Mouse (Mus musculus) kidney, embryonic 15.5 days (tissue): ENCODE data around the gene Fcer1g. TPM values are rescaled to one million over a fixed set of nuclear protein-coding genes. Genes with fewer than 3 reads are reported as not detected.

Experiments
- ATAC-seq: fragments of 200-750 bp; cut with Nextera tagmentation; replicated peaks from 2 replicates; pipeline ENCODE4 v1.8.0; 2017; ENCODE audit warnings: moderate TSS enrichment; ENCODE audit not compliant: low FRiP score
- H3K27ac ChIP-seq: fragments of 300-500 bp; sonication (generic); 2 replicates; pipeline ENCODE4 v1.5.1; 2015; ENCODE audit warnings: mild to moderate bottlenecking, inconsistent platforms
- H3K27me3 ChIP-seq: fragments of 300-500 bp; sonication (generic); 2 replicates; pipeline ENCODE4 v1.6.1; 2015; ENCODE audit warnings: inconsistent platforms
- H3K36me3 ChIP-seq: fragments of 300-500 bp; sonication (generic); 2 replicates; pipeline ENCODE4 v1.6.1; 2015; ENCODE audit warnings: inconsistent platforms
- H3K4me1 ChIP-seq: fragments of 300-500 bp; sonication (generic); 2 replicates; pipeline ENCODE4 v1.6.1; 2015; ENCODE audit warnings: inconsistent platforms
- H3K4me2 ChIP-seq: fragments of 300-500 bp; sonication (generic); 2 replicates; pipeline ENCODE4 v1.6.1; 2015; ENCODE audit warnings: moderate library complexity, mild to moderate bottlenecking, inconsistent platforms
- H3K4me3 ChIP-seq: fragments of 300-500 bp; sonication (generic); replicated peaks from 2 replicates; pipeline ENCODE4 v1.5.1; 2015; ENCODE audit warnings: mild to moderate bottlenecking, inconsistent platforms
- H3K9ac ChIP-seq: fragments of 300-500 bp; sonication (generic); 2 replicates; pipeline ENCODE4 v1.6.1; 2015; ENCODE audit warnings: mild to moderate bottlenecking, inconsistent platforms
- H3K9me3 ChIP-seq: fragments of 300-500 bp; sonication (generic); replicated peaks from 2 replicates; pipeline ENCODE4 v1.6.1; 2016; ENCODE audit warnings: inconsistent platforms
- WGBS: fragments of 180-500 bp; shearing (Covaris S2); methylation state at CpG from one replicate; pipeline ENCODE4 v1.1.7; 2015; ENCODE audit warnings: mixed read lengths; 5-methylcytosine and 5-hydroxymethylcytosine counted together
- polyA plus RNA-seq: library from polyadenylated mRNA; unstranded; fragments of >200 nt; fragmentation: Nextera tagmentation; extraction: Ambion mirVana; gene quantifications from 2 replicates; pipeline ENCODE4 v1.2.1, GENCODE M21; 2015

The Fcer1g gene
- polyA plus RNA-seq, 1 experiment from 2014 or later: 36.9 TPM

- H3K9me3 ChIP-seq: no peaks in the 10 kb centered on the region
- peaks cover 27% of the 10 kb centered on the region for H3K27me3 ChIP-seq
- 100% methylated on average over 1 of the region's 1 CpGs for WGBS
- peaks cover 6% of the 10 kb centered on the region for H3K4me1 ChIP-seq
- no peak overlapping the region for H3K27ac ChIP-seq
- no peak overlapping the region for H3K4me2 ChIP-seq
- H3K9ac ChIP-seq: no peak overlapping the region
- H3K36me3 ChIP-seq: no peaks in the 10 kb centered on the region
- H3K4me3 ChIP-seq: no peak overlapping the region
- no peak for ATAC-seq
These were observed 33.4 kb downstream of the Fcer1g start for GRCm38 (mm10) chr1:171200769-171201168.

- Histone ChIP-seq H3K4me2 (no peak overlapping the region), H3K27me3 (peaks cover 39% of the 10 kb centered on the region), H3K9me3 (no peaks in the 10 kb centered on the region), H3K36me3 (no peaks in the 10 kb centered on the region), H3K27ac (no peak overlapping the region), H3K4me3 (no peak overlapping the region), H3K9ac (no peak overlapping the region), H3K4me1 (peaks cover 14% of the 10 kb centered on the region)
- WGBS: 42% methylated on average over 1 of the region's 1 CpGs
- ATAC-seq: no peak
These were observed 34.6 kb downstream of the Fcer1g start for GRCm38 (mm10) chr1:171199532-171199931.

GRCm38 (mm10) chr1:171195887-171196397 is 38.2 kb downstream of the Fcer1g start, which contains the start of gene Pcp4l1:
Gene Pcp4l1 (minus strand): TSS chr1:171196268.
- H3K27me3 ChIP-seq: peaks cover 74% of the 10 kb centered on the region
- H3K36me3 ChIP-seq: no peaks in the 10 kb centered on the region
- peak within 1 kb of the TSS; percentile 42 for H3K9ac ChIP-seq
- H3K4me2 ChIP-seq: peak within 1 kb of the TSS; percentile 96
- WGBS: 0% methylated on average over 33 of the region's 33 CpGs
- peak; percentile 84 for ATAC-seq
- peak within 1 kb of the TSS; percentile 53 for H3K4me3 ChIP-seq
- H3K27ac ChIP-seq: no peak within 1 kb of the TSS
- no peaks in the 10 kb centered on the region for H3K9me3 ChIP-seq
- peaks cover 30% of the 10 kb centered on the region for H3K4me1 ChIP-seq

DNA sequence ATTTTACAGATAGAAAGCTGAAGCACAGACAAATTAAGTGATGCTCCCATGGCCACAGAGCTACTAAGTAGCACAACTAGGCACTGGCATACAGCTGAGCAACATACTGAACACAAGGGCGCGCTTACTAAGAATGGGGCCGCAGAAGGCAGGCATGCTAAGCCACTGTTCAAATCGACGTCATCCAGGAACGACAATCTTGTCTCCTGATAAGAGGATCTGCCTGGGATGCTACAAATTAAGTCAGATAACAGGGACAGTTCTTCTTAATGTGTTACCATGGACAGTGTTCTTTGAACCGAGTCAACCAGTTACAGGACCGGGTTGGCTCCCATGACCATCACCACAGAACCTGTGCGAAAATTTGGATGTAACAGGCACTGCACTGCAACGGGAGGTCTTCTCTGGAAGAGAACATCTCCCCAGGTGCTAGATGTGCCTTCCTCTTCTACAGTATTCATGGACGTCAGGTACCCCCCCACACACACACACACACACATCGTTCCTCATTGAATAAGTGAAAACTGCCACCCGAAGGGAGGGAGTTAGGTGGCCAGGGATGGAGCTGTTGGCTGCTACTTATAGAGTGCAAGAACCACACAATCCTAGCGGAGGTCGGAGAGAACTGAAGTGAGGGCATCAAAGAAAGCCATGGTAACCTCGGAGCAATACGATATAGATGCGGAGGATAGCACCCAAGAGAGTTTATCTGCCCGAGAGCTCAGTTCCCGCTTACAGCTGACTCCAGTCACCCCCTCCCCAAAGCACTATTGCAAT is 38.9 kb downstream of the Fcer1g start:
- Histone ChIP-seq H3K36me3 (no peaks in the 10 kb centered on the region), H3K27me3 (peaks cover 79% of the 10 kb centered on the region), H3K9me3 (no peaks in the 10 kb centered on the region), H3K4me3 (peak overlapping the region; percentile 53), H3K27ac (no peak overlapping the region), H3K9ac (0 out of 2 replicates have a peak overlapping the region, but pooled peaks have one; percentile 42), H3K4me2 (peak overlapping the region; percentile 96), H3K4me1 (peaks cover 30% of the 10 kb centered on the region)
- no peak for ATAC-seq
- WGBS: 9% methylated on average over 20 of the region's 20 CpGs

GRCm38 (mm10) chr1:171193911-171194830 is 40.0 kb downstream of the Fcer1g start:
- Histone ChIP-seq H3K36me3 (no peaks in the 10 kb centered on the region), H3K4me3 (no peak overlapping the region), H3K9me3 (no peaks in the 10 kb centered on the region), H3K4me1 (peaks cover 38% of the 10 kb centered on the region), H3K27me3 (peaks cover 79% of the 10 kb centered on the region), H3K4me2 (peak overlapping the region; percentile 60), H3K9ac (no peak overlapping the region), H3K27ac (no peak overlapping the region)
- no peak for ATAC-seq
- WGBS: 28% methylated on average over 11 of the region's 11 CpGs

- ATAC-seq: peak; percentile 65
- no peaks in the 10 kb centered on the region for H3K36me3 ChIP-seq
- H3K27me3 ChIP-seq: peaks cover 76% of the 10 kb centered on the region
- H3K9ac ChIP-seq: peak overlapping the region; percentile 41
- peak overlapping the region; percentile 60 for H3K4me2 ChIP-seq
- 5% methylated on average over 18 of the region's 18 CpGs for WGBS
- H3K4me1 ChIP-seq: peaks cover 42% of the 10 kb centered on the region
- H3K27ac ChIP-seq: no peak overlapping the region
- peak overlapping the region; percentile 31 for H3K4me3 ChIP-seq
- H3K9me3 ChIP-seq: no peaks in the 10 kb centered on the region
These were observed 40.9 kb downstream of the Fcer1g start for GRCm38 (mm10) chr1:171193093-171193840.

DNA sequence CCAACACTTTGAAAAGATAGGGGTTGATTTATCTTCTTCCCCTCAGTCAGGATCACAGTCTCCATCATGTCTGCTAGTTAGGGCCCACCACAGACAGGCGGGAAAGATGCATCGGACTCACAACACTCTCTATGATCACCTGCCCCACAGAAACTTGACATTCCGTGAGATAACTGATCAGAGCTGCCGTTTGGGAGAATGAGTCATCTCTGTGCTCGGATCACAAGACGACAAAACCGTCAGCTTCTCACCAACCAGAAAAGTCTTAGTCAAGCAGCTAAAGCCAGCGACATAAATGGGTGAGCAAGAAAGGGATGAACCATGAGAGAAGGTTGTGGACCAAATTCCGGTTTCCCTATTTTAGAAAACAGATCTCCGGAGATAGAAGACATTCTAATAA is 41.9 kb downstream of the Fcer1g start:
- Histone ChIP-seq H3K4me3 (no peak overlapping the region), H3K9me3 (no peaks in the 10 kb centered on the region), H3K4me1 (peaks cover 42% of the 10 kb centered on the region), H3K27ac (no peak overlapping the region), H3K4me2 (no peak overlapping the region), H3K27me3 (peaks cover 67% of the 10 kb centered on the region), H3K36me3 (no peaks in the 10 kb centered on the region), H3K9ac (no peak overlapping the region)
- ATAC-seq: no peak
- WGBS: 41% methylated on average over 10 of the region's 10 CpGs

DNA sequence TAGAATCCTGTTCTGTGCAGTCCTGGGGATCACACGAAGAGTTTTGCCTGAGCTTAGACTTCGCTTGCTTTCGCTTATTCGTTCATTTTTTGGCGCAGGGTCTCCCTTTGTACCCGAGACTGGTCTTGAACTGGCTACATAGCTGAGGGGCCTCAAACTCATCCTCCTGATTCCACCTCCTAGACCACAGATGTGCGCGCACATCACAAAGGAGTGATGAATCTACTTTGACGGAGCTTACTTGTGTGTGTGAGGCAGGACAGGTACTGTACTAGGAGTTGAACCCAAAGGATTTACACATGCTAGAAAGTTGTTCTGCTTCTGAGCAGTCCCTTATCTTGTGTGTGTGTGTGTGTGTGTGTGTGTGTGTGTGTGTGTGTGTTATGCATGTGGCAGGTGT is 43.3 kb downstream of the Fcer1g start:
- peaks cover 36% of the 10 kb centered on the region for H3K4me1 ChIP-seq
- 96% methylated on average over 9 of the region's 9 CpGs for WGBS

DNA sequence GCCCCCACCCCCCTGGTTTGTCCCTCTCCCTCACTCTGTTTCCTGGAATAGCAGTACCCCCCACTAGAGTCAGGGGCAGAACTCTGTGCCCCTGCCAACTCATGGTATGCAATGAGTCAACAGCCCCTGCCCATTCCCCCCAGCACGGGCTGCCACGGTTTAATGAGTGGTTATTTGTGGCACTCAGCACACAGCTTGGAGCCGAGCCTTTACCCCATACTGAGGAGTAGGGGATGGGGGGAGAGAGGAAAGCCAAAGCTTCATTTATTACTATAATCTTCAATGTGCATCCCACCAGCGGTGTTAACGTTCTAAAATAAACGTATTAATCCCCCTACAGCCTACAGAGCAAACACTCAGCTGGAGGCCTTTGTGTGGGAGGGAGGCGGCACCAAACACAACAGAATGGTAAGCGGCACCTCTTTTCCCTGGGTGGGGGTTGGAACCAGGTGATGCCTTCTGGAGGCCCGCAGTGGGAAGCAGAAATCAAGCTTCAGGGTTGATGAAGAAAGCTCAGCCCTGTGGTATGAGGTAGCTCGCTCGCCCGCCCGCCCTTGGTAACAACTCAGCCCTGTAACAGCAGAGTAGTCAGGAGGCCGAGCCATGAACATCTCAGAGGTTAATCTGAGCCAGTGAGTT is 44.6 kb downstream of the Fcer1g start:
- Histone ChIP-seq H3K4me1 (peaks cover 28% of the 10 kb centered on the region), H3K9ac (no peak overlapping the region), H3K4me3 (no peak overlapping the region), H3K4me2 (no peak overlapping the region), H3K36me3 (no peaks in the 10 kb centered on the region), H3K9me3 (no peaks in the 10 kb centered on the region), H3K27me3 (peaks cover 40% of the 10 kb centered on the region), H3K27ac (0 out of 2 replicates have a peak overlapping the region, but pooled peaks have one; percentile 7)
- 47% methylated on average over 14 of the region's 14 CpGs for WGBS
- ATAC-seq: no peak

More for the DNA sequence above, 43.3 kb downstream of the Fcer1g start:
- no peak for ATAC-seq
- H3K27me3 ChIP-seq: peaks cover 53% of the 10 kb centered on the region
- no peaks in the 10 kb centered on the region for H3K9me3 ChIP-seq
- no peaks in the 10 kb centered on the region for H3K36me3 ChIP-seq
- H3K9ac ChIP-seq: no peak overlapping the region
- no peak overlapping the region for H3K4me2 ChIP-seq
- H3K27ac ChIP-seq: no peak overlapping the region
- no peak overlapping the region for H3K4me3 ChIP-seq

DNA sequence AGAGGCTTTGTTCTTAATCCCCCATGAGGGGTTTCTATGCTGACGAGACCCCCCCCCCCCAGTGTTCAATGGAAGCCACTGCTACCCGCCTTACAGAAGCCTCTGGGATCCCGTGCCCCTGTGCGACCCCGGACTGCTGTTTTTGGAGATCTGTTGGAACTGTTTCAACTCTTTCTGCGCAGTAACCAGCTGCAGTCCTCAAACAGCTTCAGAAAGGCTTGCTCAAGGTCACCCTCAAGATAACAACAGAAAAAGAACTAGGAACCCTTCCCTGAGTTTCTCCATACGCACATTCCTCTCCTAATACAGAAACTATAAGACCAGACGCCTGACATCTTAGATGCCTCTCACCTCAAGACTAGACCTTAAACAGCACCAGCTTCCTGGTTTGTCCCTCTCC is 45.1 kb downstream of the Fcer1g start:
- Histone ChIP-seq H3K27me3 (peaks cover 35% of the 10 kb centered on the region), H3K4me1 (peaks cover 26% of the 10 kb centered on the region), H3K9me3 (no peaks in the 10 kb centered on the region), H3K36me3 (no peaks in the 10 kb centered on the region), H3K4me2 (0 out of 2 replicates have a peak overlapping the region, but pooled peaks have one; percentile 31), H3K4me3 (no peak overlapping the region), H3K27ac (0 out of 2 replicates have a peak overlapping the region, but pooled peaks have one; percentile 7), H3K9ac (no peak overlapping the region)
- 41% methylated on average over 8 of the region's 8 CpGs for WGBS
- ATAC-seq: no peak
